26 mouse cellular contexts compared by ENCODE assay signal in genomic region chr6:53229350-53229749, GRCm38 (mm10). TPM values are rescaled to one million over a fixed set of nuclear protein-coding genes. Genes with fewer than 3 reads are reported as not detected.
DNase-seq lines count a peak whose midpoint lies in the region; ATAC-seq and TF ChIP-seq lines count a peak whose summit lies in the region.
"Had no signal": no experiment of that assay in that cellular context is flagged by ENCODE, and none has a peak within 500 bp of the region (broad histone marks: within the 10 kb centered on the region; RNA-seq: fewer than 3 reads in every experiment).

No protein-coding gene starts in this region.

- H3K4me1 ChIP-seq in forebrain, embryonic 13.5 days: peaks cover 24% of the 10 kb centered on the region
- H3K4me1 ChIP-seq in forebrain, embryonic 10.5 days: peaks cover 22% of the 10 kb centered on the region
- no peaks in the 10 kb centered on the region for H3K4me1 ChIP-seq in midbrain, postnatal 0 days (ENCODE audit: insufficient read depth, low read length)
- 0 out of 2 replicates have a peak, but pooled peaks cover 3% of the 10 kb centered on the region for H3K4me1 ChIP-seq in midbrain, embryonic 10.5 days
- H3K4me1 ChIP-seq: embryonic facial prominence, embryonic 15.5 days; heart, embryonic 10.5 days had no signal

- no peak overlapping the region for H3K4me3 ChIP-seq in forebrain, embryonic 13.5 days
- no peak overlapping the region for H3K4me3 ChIP-seq in forebrain, embryonic 10.5 days
- H3K4me3 ChIP-seq in midbrain, postnatal 0 days (ENCODE audit: low read depth, low read length): no peak overlapping the region
- no peak overlapping the region for H3K4me3 ChIP-seq in midbrain, embryonic 10.5 days
- H3K4me3 ChIP-seq: embryonic facial prominence, embryonic 15.5 days; erythroblast, embryonic 14.5 days; gastrocnemius, adult 2 months; heart, embryonic 10.5 days had no signal

- TF ChIP-seq CTCF in midbrain, postnatal 0 days (IDR thresholded peaks at IDR 0.05): no peak

- 33% methylated on average over 6 of the region's 6 CpGs for WGBS in forebrain, embryonic 13.5 days
- WGBS in forebrain, embryonic 10.5 days: 56% methylated on average over 6 of the region's 6 CpGs
- 67% methylated on average over 6 of the region's 6 CpGs for WGBS in midbrain, postnatal 0 days
- 64% methylated on average over 6 of the region's 6 CpGs for WGBS in midbrain, embryonic 10.5 days

- H3K36me3 ChIP-seq in forebrain, embryonic 13.5 days (ENCODE audit: poor library complexity, severe bottlenecking): no peaks in the 10 kb centered on the region
- H3K36me3 ChIP-seq in forebrain, embryonic 10.5 days (replicated peaks): no peaks in the 10 kb centered on the region
- H3K36me3 ChIP-seq in midbrain, postnatal 0 days (ENCODE audit: insufficient read depth, low read length): no peaks in the 10 kb centered on the region
- no peaks in the 10 kb centered on the region for H3K36me3 ChIP-seq in midbrain, embryonic 10.5 days
- H3K36me3 ChIP-seq: embryonic facial prominence, embryonic 15.5 days; G1E; heart, embryonic 10.5 days had no signal

- H3K4me2 ChIP-seq in forebrain, embryonic 13.5 days: no peak overlapping the region
- H3K4me2 ChIP-seq in midbrain, postnatal 0 days (ENCODE audit: low read depth, low read length, poor library complexity, severe bottlenecking): no peak overlapping the region
- H3K4me2 ChIP-seq: embryonic facial prominence, embryonic 15.5 days; hindbrain, embryonic 14.5 days had no signal

- 0 out of 2 replicates have a peak overlapping the region, but pooled peaks have one; percentile 6 for H3K27ac ChIP-seq in forebrain, embryonic 13.5 days
- H3K27ac ChIP-seq in forebrain, embryonic 10.5 days: no peak overlapping the region
- no peak overlapping the region for H3K27ac ChIP-seq in midbrain, postnatal 0 days (ENCODE audit: low read depth, low read length)
- H3K27ac ChIP-seq in midbrain, embryonic 10.5 days (replicated peaks): no peak overlapping the region
- H3K27ac ChIP-seq: embryonic facial prominence, embryonic 15.5 days; gastrocnemius, adult 2 months; heart, embryonic 10.5 days; hindbrain, embryonic 14.5 days had no signal

- no peaks in the 10 kb centered on the region for H3K27me3 ChIP-seq in forebrain, embryonic 13.5 days
- no peaks in the 10 kb centered on the region for H3K27me3 ChIP-seq in forebrain, embryonic 10.5 days (ENCODE audit: poor library complexity, severe bottlenecking)
- no peaks in the 10 kb centered on the region; the same call in 1 of the 2 replicates for H3K27me3 ChIP-seq in midbrain, postnatal 0 days (ENCODE audit: insufficient read depth, low read length)
- no peaks in the 10 kb centered on the region for H3K27me3 ChIP-seq in midbrain, embryonic 10.5 days (ENCODE audit: low read depth, poor library complexity, severe bottlenecking)
- H3K27me3 ChIP-seq: embryonic facial prominence, embryonic 15.5 days had no signal

- ATAC-seq in forebrain, embryonic 13.5 days: peak; percentile 70; the same call in 1 of the 2 replicates
- ATAC-seq in midbrain, postnatal 0 days (ENCODE audit: low FRiP score): no peak
- no peak for ATAC-seq in megakaryocyte progenitor cell, adult 5-6 weeks (replicated peaks; ENCODE audit: poor library complexity)
- ATAC-seq: CD4-positive, CD25-positive, alpha-beta regulatory T cell, adult 4 months; intestine, embryonic 16.5 days had no signal

- no peak overlapping the region for H3K9ac ChIP-seq in forebrain, embryonic 13.5 days
- no peak overlapping the region for H3K9ac ChIP-seq in midbrain, postnatal 0 days (replicated peaks; ENCODE audit: low read length, poor library complexity, severe bottlenecking)
- H3K9ac ChIP-seq: embryonic facial prominence, embryonic 15.5 days; hindbrain, embryonic 14.5 days had no signal

- DNase-seq in embryo, embryonic 10.5 days (ENCODE audit: low spot score): peak; percentile 9
- no peak for DNase-seq in embryo, embryonic 11 days
- DNase-seq in forebrain, embryonic 10.5 days (ENCODE audit: extremely low spot score, low spot score): no peak
- peak; percentile 9 for DNase-seq in midbrain, postnatal 0 days (ENCODE audit: low spot score)
- no peak for DNase-seq in midbrain, embryonic 10.5 days (ENCODE audit: low spot score)
- no peak for DNase-seq in layer of hippocampus, postnatal 10 days (ENCODE audit: low spot score in 2 of 2)
- DNase-seq: adrenal gland, adult 8-10 months; adrenal gland, postnatal 36 days; B cell, adult 2 months; cerebellum, adult 11-12 months; cerebellum, adult 9-11 months; cerebellum, postnatal 36 days; gastrocnemius, adult 2 months; gastrocnemius, postnatal 36 days; heart, adult 18-20 months; heart, postnatal 10 days; kidney, adult 2 months had no signal

- no peaks in the 10 kb centered on the region for H3K9me3 ChIP-seq in forebrain, embryonic 13.5 days (replicated peaks)
- H3K9me3 ChIP-seq in forebrain, embryonic 10.5 days: no peaks in the 10 kb centered on the region
- H3K9me3 ChIP-seq in midbrain, postnatal 0 days (ENCODE audit: low read length): no peaks in the 10 kb centered on the region
- H3K9me3 ChIP-seq in midbrain, embryonic 10.5 days (replicated peaks): no peaks in the 10 kb centered on the region
- H3K9me3 ChIP-seq: embryonic facial prominence, embryonic 15.5 days; heart, embryonic 10.5 days had no signal

RNA-seq across cellular contexts. Expression of gene Creb5, which starts 57.7 kb away (rescaled TPM):
- polyA plus RNA-seq in forebrain, embryonic 13.5 days (2015; fragmentation: Nextera tagmentation; extraction: Ambion mirVana): 31.6 and 31.7 TPM in 2 replicates
- polyA plus RNA-seq in forebrain, embryonic 10.5 days (2016; fragmentation: Nextera tagmentation; extraction: Ambion mirVana): 22.9 and 24.5 TPM in 2 replicates
- 2.3 and 3.2 TPM in 2 replicates for total RNA-seq in midbrain, postnatal 0 days (2014; rRNA removed)
- polyA plus RNA-seq in midbrain, postnatal 0 days (2015; fragmentation: Nextera tagmentation; extraction: Ambion mirVana): 1.6 and 1.7 TPM in 2 replicates
- polyA plus RNA-seq in midbrain, embryonic 10.5 days (2016; fragmentation: Nextera tagmentation; extraction: Ambion mirVana): 4.8 and 5.4 TPM in 2 replicates
- total RNA-seq in megakaryocyte progenitor cell, adult 5-6 weeks (2015): 0.30 and 1.4 TPM in 2 replicates
- total RNA-seq in megakaryocyte progenitor cell, adult 5-6 weeks (2017): 1.1 TPM in 1 of 2 replicates, not detected in the other
- 1 to 10 TPM; 3.0 to 3.6 TPM for total RNA-seq in layer of hippocampus, postnatal 10 days (2021)
- polyA plus RNA-seq: CD4-positive, CD25-positive, alpha-beta regulatory T cell, adult 4 months; G1E had no signal

Comparison
In these comparisons a context has a peak if more than half of its experiments do, and no peak if none do; other contexts are left out.
1. DNase-seq: peak in embryo, embryonic 10.5 days (single experiment) and midbrain, postnatal 0 days (single experiment); none in embryo, embryonic 11 days (single experiment), forebrain, embryonic 10.5 days (single experiment), midbrain, embryonic 10.5 days (single experiment) and layer of hippocampus, postnatal 10 days (0 of 2).